Mouse (Mus musculus): ENCODE results near the gene Opn1mw.
A peak's percentile ranks its signal among the peaks of the same experiment; 100 is the strongest.
"Not testable (repeated sequence)": the region's sequence is repeated elsewhere in the genome, so short reads cannot be mapped to it uniquely, and the experiment has no call there.

The Opn1mw gene

DNA sequence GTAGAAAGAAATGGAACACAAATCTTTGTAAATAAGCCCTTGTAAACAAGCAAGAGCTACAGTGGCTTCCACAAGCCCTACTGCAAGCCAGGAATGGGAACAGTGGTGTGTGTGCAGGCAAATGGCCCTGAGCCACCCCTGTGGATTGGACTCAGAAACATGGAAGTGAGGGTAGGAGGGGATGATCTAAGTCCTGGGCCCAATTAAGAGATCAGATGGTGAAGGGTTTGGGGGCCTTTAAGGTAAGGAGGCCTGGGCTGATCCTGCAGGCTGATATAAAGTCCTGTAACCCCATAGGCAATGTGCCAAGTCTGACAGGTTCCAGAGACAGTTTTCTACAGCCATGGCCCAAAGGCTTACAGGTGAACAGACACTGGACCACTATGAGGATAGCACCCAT is at the start of gene Opn1mw:
Gene Opn1mw, plus strand, starts transcription at position 301 of the 400 bp plus-strand sequence.
- no peak for DNase-seq

DNA sequence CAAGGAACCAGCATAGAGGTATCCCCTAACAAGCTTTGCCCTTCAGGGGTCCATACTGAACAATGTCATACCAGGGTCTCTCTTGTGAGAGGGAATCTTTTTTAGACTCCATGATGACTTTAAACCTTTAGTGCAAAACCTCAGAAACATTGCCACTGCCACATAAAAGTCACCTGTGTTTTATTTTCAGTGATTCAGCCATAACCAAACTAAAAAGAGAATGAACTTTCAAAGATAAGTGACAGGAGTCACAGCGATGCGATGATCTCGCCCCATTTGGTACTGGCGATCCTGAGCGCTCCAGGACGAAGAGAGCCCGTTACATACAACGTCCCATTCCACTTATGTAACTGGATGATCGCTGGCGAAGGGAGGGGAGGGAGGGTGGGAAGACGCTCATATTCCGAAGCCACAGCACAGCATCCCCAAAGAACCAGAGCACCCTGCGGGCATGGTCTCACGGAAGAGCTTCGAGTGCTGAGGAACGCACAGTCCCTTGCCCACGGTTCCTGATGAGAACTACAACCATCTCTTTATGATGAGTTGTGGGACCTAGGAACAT is 42.9 kb upstream of the Opn1mw start:
- DNase-seq = no peak

DNA sequence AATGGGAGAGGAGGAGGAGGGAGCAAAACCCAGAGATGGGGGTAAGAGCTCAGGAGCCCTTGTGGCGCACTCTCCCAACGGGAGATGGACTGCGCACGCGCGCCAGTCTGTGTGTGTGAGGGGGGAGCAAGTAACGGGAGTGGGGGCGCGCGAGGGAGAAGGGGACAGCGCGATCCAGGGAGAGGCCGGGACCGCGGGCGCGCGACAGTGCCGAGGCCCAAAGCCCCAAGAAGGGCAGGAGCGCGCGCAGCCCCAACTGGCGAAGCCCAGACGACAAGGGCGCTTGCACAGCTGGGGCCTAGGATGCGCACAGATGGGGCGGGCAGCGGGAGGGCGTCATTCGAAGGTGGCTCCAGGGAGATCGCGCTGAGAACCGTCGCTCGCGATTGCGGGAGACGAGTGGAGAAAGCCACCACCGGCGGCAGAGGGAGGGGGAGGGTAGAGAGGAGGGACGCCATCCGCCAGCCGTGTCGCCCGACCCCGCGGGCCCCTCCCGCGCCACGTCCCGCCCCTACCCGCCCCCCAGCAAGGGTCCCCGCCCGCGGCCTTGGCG is 42.2 kb upstream of the Opn1mw start:
- DNase-seq = peak; percentile 82

DNA sequence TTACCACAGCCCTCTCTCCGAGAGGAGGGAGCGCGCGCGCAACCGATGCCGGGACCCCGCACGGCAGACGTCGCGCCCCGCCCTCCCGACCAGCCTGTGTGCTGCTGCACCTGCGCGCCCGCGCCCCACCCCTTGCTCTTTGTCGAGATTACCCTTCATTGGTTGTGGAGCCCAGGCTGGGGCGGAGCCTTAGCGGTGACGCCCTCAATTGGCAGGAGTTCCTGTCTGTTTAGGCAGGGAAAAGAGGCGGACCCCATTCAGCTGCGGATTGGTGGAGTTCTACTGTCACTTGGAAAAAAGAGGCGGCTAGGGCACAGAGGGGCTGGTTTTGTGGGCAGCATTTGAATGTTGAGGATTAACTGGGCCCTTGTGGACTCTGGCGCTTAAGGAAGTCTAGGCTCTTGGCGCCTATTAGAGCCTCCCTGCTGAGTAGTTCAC is 41.6 kb upstream of the Opn1mw start:
- peak; percentile 95 for DNase-seq

DNA sequence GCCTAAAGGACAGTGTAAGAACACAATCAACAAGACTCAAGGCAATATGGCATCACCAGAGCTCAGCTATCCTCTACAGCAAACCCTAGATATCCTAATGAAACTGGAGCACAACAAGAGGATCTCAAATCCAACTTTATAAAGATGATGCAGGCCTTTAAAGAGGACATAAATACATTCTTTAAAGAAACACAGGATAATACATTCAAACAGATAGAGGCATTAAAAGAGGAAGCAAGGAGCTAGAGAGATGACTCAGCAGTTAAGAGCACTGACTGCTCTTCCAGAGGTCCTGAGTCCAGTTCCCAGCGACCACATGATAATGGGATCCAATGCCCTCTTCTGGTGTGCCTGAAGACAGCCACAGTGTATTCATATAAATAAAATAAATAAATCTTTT is 32.1 kb upstream of the Opn1mw start:
- DNase-seq = no peak

DNA sequence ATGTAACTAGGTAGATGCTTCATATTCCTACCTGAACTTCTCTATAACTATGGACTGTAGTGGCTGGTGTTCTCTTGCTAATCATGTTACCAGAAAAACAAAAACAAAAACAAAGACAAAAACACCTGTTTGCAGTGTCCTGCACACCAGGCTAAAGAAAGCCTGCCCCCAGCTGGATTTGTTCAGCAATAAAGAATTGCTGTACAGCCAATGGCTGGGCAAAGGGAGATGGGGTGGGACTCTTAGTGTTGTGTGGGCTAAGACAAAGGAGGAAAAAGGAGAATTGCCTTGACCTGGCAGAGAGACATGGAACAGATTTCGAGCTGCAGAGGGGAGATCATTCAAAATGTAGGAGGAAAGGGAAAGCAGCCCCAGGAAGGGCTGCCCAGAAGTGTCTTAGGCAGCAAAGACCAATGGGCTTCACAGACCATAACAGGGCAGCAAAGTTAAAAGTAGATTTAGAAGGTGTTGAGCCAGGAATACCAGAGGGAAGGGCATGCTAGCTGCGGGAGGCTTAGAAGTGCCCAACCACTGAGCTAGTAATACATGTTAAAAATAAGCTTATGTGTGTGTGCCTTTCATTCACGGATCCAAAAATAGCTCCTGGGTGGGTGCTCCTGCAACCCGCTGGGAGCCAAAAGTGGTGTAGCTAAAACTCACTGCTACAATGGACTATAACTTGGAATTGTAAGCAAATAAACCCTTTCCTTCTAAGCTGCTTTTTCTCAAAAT is 23.6 kb upstream of the Opn1mw start:
- DNase-seq = no peak

DNA sequence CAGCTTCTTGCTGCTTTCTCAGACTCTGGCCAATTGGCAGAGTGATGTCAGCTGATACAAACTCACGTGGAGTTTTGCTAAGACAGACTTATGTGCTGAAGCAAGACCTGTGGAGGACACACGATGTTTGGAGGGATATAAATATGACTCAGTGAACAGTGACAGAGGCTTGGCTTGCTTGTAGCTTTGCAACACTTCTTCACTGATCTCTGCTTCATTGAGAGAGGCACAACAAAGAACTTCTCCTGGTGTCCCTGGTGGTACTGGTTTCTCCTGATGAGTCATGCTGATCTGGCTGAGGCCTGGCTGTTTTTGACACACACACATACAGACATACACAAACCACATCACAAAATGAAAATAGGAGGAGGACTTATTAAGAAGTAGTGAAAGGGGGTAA is 21.3 kb upstream of the Opn1mw start:
- no peak for DNase-seq

DNA sequence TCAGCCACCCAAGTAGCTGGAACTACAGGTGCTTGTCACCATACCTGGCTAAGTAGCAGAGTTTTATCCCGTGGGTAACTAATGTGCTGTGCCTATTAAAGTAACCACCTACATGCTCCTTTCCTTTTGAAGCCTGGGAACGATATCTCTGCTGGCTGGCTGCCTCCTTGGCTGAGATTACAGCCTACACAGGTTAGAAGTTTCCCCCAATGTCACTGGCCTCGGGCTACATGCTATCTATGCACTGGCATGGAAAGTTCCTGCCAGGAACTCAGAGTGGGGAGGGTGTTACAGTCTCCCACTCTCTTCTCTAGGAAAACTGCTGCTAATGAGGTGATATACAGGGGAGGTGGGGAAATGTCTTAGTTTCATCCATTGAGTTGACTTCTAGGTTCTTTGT is 18.5 kb upstream of the Opn1mw start:
- DNase-seq = no peak

DNA sequence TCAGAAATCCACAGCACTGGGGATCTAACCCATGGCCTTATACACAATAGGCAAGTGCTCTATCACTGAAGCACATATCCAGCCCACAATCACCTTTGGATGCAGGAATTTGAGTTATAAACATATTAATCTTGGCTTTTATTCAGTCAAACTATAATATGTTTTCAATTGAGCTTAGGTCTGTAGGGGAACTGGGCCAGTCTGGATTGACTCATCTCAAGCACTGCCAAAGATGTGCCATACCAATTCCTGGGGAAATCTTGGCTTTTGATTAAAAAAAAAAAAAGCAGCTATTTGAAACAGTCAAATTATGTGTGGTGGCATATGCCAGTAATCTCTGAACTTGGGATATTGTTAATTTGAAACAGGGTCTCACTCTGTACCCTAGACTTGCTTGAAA is 13.2 kb upstream of the Opn1mw start:
- DNase-seq = no peak

DNA sequence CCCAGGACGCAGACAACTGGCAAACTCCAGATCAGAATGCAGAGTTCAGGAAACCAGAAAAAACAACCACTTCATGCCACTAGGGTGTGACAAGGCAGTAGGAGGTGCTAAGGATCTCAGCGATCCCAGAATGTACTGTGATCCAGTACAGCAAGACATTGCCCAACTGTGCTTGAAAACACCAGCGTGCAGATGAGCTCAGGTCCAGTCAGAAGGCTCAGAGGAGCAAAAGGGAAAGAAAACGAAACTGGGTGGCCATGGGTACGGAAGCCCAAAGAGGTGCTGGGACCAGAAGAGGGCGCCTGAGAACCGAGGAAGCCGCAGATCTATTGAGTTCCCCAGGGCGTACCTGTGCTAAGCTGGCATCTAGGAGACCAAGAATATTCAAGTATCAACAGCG is 11.8 kb upstream of the Opn1mw start:
- peak; percentile 37 for DNase-seq

DNA sequence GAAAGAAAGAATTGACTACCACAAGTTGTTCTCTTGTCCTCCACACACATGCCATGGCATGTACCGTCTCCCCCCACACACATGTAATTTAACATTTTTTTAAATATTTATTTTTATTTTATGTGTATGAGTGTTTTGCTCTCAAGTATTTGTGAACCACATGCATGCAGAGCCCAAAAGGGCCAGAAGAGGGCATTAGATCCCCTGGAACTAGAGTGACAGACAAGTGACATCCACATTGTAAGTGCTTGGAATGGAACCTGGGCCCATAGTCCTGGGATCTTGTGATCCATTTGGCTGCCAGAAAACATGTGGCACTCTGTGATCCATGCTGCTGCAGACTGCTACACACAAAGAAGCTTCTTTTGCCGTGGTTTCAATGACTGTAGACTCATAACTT is 2.3 kb upstream of the Opn1mw start:
- no peak for DNase-seq

DNA sequence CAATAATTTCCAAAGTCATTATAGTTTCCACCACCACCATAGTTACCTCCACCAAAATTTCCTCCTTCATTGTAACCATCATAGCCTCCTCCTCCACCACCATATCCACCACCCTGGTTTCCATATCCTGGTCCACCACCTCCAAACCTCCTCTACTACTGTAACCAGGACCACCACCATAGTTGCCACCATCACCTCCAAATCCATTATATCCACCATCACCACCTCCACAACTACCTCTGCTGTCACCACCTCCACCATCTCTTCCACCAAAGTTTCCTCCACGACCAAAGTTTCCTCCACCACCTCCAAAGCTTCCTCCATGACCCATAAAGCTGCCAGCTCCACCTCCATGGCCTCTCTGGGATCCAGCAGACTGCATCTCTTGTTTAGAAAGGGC is 8.0 kb downstream of the Opn1mw start, which contains the start of gene Mecp2:
Gene Mecp2, minus strand, starts transcription at position 101 of the 400 bp plus-strand sequence.
- DNase-seq = not testable (repeated sequence)

DNA sequence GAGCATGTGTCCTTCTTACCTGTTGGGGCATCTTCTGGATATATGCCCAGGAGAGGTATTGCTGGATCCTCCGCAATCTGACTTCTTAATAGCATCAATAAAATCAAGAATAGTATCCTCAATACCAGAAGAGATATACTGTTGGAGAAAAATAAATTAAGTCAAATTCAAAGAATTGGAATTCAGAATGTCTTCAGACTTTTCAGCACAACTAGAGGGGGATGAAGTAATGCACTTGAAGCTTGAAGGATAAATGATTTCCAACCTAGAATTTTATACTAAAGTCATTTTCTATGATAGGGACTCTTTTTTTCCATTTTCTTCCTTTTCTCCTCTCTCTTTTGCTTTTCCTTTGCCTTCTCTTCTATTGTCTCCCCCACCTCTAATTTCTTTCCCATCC is 40.5 kb downstream of the Opn1mw start, which contains the start of gene Tex28:
Gene Tex28, minus strand, starts transcription at position 101 of the 400 bp plus-strand sequence.
- DNase-seq = no peak

DNA sequence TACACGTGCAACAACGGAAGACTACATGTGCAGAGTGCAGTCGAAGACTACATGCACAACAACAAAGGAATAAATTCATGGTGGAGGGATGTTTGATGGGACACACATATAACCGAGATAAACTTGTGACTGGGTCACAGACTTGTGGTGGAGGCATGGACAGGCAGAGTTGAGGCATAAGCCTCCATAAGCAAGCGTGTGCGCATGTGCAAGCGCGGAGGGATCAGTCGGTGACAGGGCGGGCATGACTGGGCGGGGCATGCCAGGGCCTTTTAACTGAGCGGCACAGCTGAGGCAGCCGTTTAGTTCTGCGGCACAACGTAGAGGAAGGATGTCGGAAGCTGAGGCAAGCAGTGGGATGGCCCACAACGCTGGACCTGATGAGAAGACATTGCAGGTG is 49.7 kb downstream of the Opn1mw start, which contains the start of gene Tktl1:
Gene Tktl1, plus strand, starts transcription at position 301 of the 400 bp plus-strand sequence.
- DNase-seq = no peak
